Mouse (Mus musculus): ENCODE results near the gene Txnrd2.

DNA sequence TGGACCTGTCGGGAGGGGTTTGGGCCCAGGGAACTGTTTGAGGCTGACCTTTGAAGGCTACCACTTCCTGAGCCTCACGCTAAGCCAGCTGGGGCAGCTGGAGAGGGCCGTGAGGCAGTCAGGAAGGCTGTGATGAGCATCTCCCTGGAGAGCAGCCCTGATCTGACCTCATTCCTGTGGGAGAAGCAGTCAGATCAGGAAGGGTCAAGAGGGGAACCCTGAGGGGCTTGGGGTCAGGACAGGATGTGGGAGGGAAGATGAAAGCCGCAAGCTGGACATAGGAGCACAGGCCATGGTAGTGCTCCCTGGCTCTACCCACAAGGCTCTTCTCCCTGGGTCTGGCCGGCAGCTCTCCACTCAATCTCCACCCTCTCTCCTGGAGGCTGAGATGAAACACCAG, 27.7 kb downstream of the Txnrd2 start:
- TF ChIP-seq POLR2A (IDR thresholded peaks at IDR 0.05; ENCODE audit: control insufficient read depth, low read depth, low read length) = no peak
- TF ChIP-seq CTCF (IDR thresholded peaks at IDR 0.05; ENCODE audit: control insufficient read depth, insufficient read depth, insufficient replicate concordance, low read depth, low read length) = no peak

Measured in testis, adult 2 months (tissue).